Mouse (Mus musculus): ENCODE results near the gene Mrpl36. TPM values are rescaled to one million over a fixed set of nuclear protein-coding genes. Genes with fewer than 3 reads are reported as not detected.

Mrpl36 gene
- 138 TPM in 2 replicates for polyA plus RNA-seq (2015; fragmentation: Nextera tagmentation; extraction: Ambion mirVana)

DNA sequence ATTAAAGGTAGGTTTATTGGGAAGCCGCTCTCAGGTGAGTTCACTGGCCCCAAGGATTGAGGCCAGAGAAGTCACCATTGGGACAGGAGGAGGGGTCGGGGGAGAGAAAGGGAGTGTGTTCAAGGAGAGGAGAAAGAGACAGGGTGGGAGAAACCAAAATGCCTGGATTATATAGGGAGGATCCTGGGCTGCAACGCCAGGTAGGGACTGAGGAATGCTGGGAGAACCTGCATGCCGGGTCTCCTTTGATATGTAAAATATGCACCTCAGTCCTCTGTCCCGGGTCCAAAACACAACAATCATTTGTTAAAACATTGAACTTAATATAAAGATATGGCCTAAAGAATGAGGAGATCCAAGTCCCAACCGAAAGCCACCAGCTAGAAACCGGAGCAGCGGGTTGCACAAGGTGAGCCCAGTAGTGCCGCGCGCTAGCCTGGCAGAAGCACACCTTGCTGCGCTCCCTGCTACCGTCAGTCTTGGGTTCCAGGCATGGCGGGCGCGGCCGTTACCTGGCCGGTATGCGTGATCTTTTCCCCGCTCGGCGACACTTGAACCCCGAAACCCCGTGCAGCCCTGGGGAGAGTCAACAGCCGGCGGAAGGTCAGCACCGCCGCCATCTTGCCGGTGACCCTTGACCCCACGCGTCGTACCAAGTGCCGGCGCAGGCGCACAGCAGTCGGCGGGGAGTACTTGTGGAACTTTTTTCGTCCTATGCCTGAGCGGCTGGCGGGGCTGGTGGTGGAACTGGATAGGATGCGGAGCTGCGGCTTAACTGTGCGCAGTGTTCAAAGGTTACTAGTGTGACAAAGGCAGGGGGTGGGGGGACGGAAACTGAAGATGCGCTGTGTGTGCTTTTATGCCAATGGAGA lies at the start of gene Mrpl36, which contains the start of gene Ndufs6:
Mrpl36 (plus strand) TSS at position 687 of the 872 bp plus-strand sequence.
Ndufs6 (minus strand) TSS at position 716 of the 872 bp plus-strand sequence.
- H3K4me1 ChIP-seq (ENCODE audit: control insufficient read depth, insufficient read depth, low read length): peaks cover 41% of the 10 kb centered on the region
- H3K9ac ChIP-seq (ENCODE audit: low read length): peak within 1 kb of the TSS; percentile 93

DNA sequence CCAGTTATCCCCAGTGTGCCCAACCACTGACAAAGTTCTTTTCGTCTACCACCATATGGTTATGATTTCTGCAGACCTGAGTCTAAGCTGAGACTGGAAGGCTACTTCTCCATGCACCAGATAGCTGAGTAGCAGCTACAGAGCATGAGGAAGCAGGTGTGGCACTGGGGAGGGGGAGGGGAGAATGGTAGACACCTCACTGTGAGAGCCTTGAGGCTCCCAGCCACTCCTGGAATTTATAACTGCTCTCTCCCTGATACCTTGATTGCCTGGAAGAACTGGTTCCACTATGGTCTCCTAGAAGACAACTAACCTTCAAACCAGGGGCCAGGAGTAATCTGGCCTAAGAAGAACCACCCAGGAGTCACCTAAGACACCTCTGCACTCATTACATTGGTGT lies 49.1 kb upstream of the Mrpl36 start:
- Histone ChIP-seq H3K4me2 (ENCODE audit: low read depth, low read length) (no peak overlapping the region), H3K9me3 (replicated peaks; ENCODE audit: control insufficient read depth, low read length) (no peaks in the 10 kb centered on the region), H3K4me3 (ENCODE audit: low read length) (no peak overlapping the region), H3K27me3 (ENCODE audit: control insufficient read depth, insufficient read depth, low read length) (peaks cover under 1% of the 10 kb centered on the region; the same call in 1 of the 2 replicates), H3K4me1 (ENCODE audit: control insufficient read depth, insufficient read depth, low read length) (peaks cover 40% of the 10 kb centered on the region), H3K27ac (ENCODE audit: low read length) (no peak overlapping the region), H3K36me3 (ENCODE audit: control insufficient read depth, insufficient read depth) (no peaks in the 10 kb centered on the region), H3K9ac (ENCODE audit: low read length) (no peak overlapping the region)
- WGBS: 93% methylated on average over 1 of the region's 1 CpGs
- no peak for ATAC-seq (replicated peaks; ENCODE audit: extremely low read depth, insufficient read depth, low FRiP score)

More for the DNA sequence above, at the start of gene Mrpl36, which contains the start of gene Ndufs6:
- peaks cover 27% of the 10 kb centered on the region for H3K36me3 ChIP-seq (ENCODE audit: control insufficient read depth, insufficient read depth)
- no peaks in the 10 kb centered on the region for H3K9me3 ChIP-seq (replicated peaks; ENCODE audit: control insufficient read depth, low read length)
- WGBS: under 1% methylated on average over 45 of the region's 45 CpGs
- H3K4me3 ChIP-seq (ENCODE audit: low read length): peak within 1 kb of the TSS; percentile 94
- peak within 1 kb of the TSS; percentile 80 for H3K4me2 ChIP-seq (ENCODE audit: low read depth, low read length)
- H3K27ac ChIP-seq (ENCODE audit: low read length): peak within 1 kb of the TSS; percentile 84
- H3K27me3 ChIP-seq (ENCODE audit: control insufficient read depth, insufficient read depth, low read length): no peaks in the 10 kb centered on the region
- ATAC-seq (replicated peaks; ENCODE audit: extremely low read depth, insufficient read depth, low FRiP score): peak; percentile 85

DNA sequence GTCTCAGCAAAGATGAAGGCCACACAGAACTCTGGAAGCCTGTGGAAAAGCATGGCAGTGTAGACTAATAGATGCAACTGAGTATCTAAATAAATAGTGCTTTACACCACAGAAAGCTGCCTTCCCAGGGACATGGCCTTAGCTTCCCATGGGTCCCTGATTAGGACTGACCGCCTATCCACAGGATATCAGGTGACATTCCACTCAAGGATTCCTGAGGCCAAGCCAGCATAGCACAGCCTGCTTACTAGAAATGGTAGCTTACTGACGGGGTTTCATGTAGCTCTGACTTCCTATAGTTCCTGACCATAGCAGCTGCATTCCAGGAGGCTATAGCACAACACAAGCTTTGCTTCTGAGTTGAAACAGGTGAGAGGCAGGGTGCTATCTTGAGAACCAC lies 45.9 kb upstream of the Mrpl36 start:
- H3K27ac ChIP-seq (ENCODE audit: low read length): peak overlapping the region; percentile 68
- H3K27me3 ChIP-seq (ENCODE audit: control insufficient read depth, insufficient read depth, low read length): no peaks in the 10 kb centered on the region
- H3K9me3 ChIP-seq (replicated peaks; ENCODE audit: control insufficient read depth, low read length): no peaks in the 10 kb centered on the region
- peak; percentile 67; the same call in 1 of the 2 replicates for ATAC-seq (replicated peaks; ENCODE audit: extremely low read depth, insufficient read depth, low FRiP score)
- no peak overlapping the region for H3K4me3 ChIP-seq (ENCODE audit: low read length)
- peaks cover 24% of the 10 kb centered on the region for H3K4me1 ChIP-seq (ENCODE audit: control insufficient read depth, insufficient read depth, low read length)
- no peaks in the 10 kb centered on the region for H3K36me3 ChIP-seq (ENCODE audit: control insufficient read depth, insufficient read depth)
- no peak overlapping the region for H3K9ac ChIP-seq (ENCODE audit: low read length)
- no peak overlapping the region for H3K4me2 ChIP-seq (ENCODE audit: low read depth, low read length)
- WGBS: 38% methylated on average over 2 of the region's 2 CpGs

DNA sequence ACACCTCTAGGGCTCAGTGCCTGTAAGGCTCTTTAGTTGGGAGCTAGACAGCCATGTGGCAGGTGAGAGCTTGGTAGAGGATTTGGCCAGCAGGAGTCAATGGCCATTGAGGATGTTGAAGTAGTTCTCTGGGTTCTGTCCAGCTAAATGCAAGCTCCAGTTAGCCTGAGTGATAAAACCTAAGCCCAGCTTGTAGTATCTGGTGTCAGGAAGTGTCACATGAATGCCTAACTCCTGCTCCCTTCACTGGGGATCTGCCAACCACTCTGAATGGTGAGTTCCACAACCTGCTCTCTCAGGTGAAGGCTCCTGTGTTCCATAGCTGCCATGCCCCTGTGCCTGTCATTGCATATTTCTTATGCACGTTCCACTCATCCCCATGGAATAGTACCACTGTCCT lies 44.8 kb upstream of the Mrpl36 start:
- no peak for ATAC-seq (replicated peaks; ENCODE audit: extremely low read depth, insufficient read depth, low FRiP score)
- H3K9me3 ChIP-seq (replicated peaks; ENCODE audit: control insufficient read depth, low read length): no peaks in the 10 kb centered on the region
- WGBS: 69% methylated on average over 1 of the region's 1 CpGs
- H3K4me1 ChIP-seq (ENCODE audit: control insufficient read depth, insufficient read depth, low read length): peaks cover 26% of the 10 kb centered on the region
- H3K27me3 ChIP-seq (ENCODE audit: control insufficient read depth, insufficient read depth, low read length): no peaks in the 10 kb centered on the region
- H3K4me3 ChIP-seq (ENCODE audit: low read length): no peak overlapping the region
- no peak overlapping the region for H3K4me2 ChIP-seq (ENCODE audit: low read depth, low read length)
- no peaks in the 10 kb centered on the region for H3K36me3 ChIP-seq (ENCODE audit: control insufficient read depth, insufficient read depth)
- peak overlapping the region; percentile 68 for H3K27ac ChIP-seq (ENCODE audit: low read length)
- H3K9ac ChIP-seq (ENCODE audit: low read length): no peak overlapping the region

DNA sequence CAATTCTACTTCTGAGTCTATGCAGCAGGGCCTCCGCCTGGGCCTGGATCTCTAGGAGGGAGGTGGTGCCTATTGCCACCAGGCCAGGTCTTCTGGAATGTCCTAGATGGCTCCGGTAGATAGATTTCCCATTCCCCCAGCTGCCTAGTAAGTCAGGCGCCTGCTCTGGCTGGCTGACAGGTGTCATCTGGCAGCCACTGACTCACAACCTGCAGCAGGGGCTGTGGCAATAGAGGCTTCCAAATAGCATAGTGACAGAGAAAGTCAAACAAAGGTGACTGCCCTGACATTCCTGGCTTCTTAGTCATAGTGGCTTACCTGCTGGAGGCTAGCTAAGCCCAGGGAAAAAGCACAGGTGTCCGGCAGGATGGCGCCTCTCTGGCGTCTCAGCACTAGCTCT lies 38.1 kb upstream of the Mrpl36 start:
- no peak overlapping the region for H3K4me3 ChIP-seq (ENCODE audit: low read length)
- WGBS: 59% methylated on average over 6 of the region's 6 CpGs
- H3K4me2 ChIP-seq (ENCODE audit: low read depth, low read length): no peak overlapping the region
- peak overlapping the region; percentile 50 for H3K9ac ChIP-seq (ENCODE audit: low read length)
- H3K27ac ChIP-seq (ENCODE audit: low read length): peak overlapping the region; percentile 80
- H3K27me3 ChIP-seq (ENCODE audit: control insufficient read depth, insufficient read depth, low read length): no peaks in the 10 kb centered on the region
- H3K4me1 ChIP-seq (ENCODE audit: control insufficient read depth, insufficient read depth, low read length): peaks cover 30% of the 10 kb centered on the region
- H3K9me3 ChIP-seq (replicated peaks; ENCODE audit: control insufficient read depth, low read length): peaks cover 4% of the 10 kb centered on the region; the same call in 1 of the 2 replicates
- no peaks in the 10 kb centered on the region; the same call in 1 of the 2 replicates for H3K36me3 ChIP-seq (ENCODE audit: control insufficient read depth, insufficient read depth)
- ATAC-seq (replicated peaks; ENCODE audit: extremely low read depth, insufficient read depth, low FRiP score): peak; percentile 62

DNA sequence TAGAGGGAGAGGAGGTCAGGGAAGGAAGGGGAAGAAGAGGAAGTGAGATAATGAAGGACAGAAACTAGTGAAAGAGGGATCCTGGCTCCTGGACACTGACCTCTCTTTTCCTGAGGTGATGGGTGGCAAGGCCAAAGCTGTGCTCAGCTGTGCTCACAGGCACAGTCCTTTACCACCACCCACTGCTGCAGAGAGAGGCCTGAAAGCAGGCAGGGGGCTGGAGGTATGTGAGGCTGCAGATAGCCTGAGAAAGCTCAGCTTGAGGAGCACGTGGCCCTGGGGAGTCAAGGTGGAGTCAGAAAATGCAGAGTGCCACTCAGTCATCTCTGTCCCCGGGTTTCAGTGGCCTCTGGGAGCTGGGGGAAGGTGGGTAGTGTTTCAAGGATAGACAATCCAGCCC lies 37.2 kb upstream of the Mrpl36 start:
- Histone ChIP-seq H3K4me3 (ENCODE audit: low read length) (no peak overlapping the region), H3K27me3 (ENCODE audit: control insufficient read depth, insufficient read depth, low read length) (no peaks in the 10 kb centered on the region), H3K4me1 (ENCODE audit: control insufficient read depth, insufficient read depth, low read length) (peaks cover 30% of the 10 kb centered on the region), H3K36me3 (ENCODE audit: control insufficient read depth, insufficient read depth) (no peaks in the 10 kb centered on the region; the same call in 1 of the 2 replicates), H3K9me3 (replicated peaks; ENCODE audit: control insufficient read depth, low read length) (peaks cover 4% of the 10 kb centered on the region; the same call in 1 of the 2 replicates), H3K27ac (ENCODE audit: low read length) (peak overlapping the region; percentile 80), H3K4me2 (ENCODE audit: low read depth, low read length) (no peak overlapping the region), H3K9ac (ENCODE audit: low read length) (peak overlapping the region; percentile 38)
- 22% methylated on average over 2 of the region's 2 CpGs for WGBS
- peak; percentile 25; the same call in 1 of the 2 replicates for ATAC-seq (replicated peaks; ENCODE audit: extremely low read depth, insufficient read depth, low FRiP score)

DNA sequence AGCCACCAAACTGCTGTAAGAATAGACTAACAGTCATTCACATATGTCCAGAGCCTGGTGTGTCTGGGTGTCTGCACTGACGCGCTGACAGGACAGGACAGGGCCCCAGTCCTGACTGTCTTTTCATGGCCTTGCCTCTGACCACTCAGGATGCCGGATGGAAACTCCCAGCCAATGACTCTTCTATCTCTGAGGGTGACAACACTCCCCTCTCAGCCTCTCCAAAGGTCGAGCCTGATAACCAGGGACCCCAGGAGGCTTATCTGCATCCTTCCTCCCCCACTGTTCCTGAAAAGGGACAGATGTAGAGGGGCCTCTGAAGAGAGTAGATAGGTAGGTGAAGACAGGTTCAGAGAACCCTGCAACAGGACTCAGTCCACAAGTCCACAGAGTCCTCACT lies 29.6 kb upstream of the Mrpl36 start:
- peak; percentile 95 for ATAC-seq (replicated peaks; ENCODE audit: extremely low read depth, insufficient read depth, low FRiP score)
- Histone ChIP-seq H3K27me3 (ENCODE audit: control insufficient read depth, insufficient read depth, low read length) (no peaks in the 10 kb centered on the region), H3K4me1 (ENCODE audit: control insufficient read depth, insufficient read depth, low read length) (peaks cover 15% of the 10 kb centered on the region), H3K4me2 (ENCODE audit: low read depth, low read length) (peak overlapping the region; percentile 13; the same call in 1 of the 2 replicates), H3K9me3 (replicated peaks; ENCODE audit: control insufficient read depth, low read length) (peaks cover 4% of the 10 kb centered on the region; the same call in 1 of the 2 replicates), H3K27ac (ENCODE audit: low read length) (peak overlapping the region; percentile 93), H3K4me3 (ENCODE audit: low read length) (no peak overlapping the region), H3K9ac (ENCODE audit: low read length) (no peak overlapping the region), H3K36me3 (ENCODE audit: control insufficient read depth, insufficient read depth) (no peaks in the 10 kb centered on the region; the same call in 1 of the 2 replicates)
- 21% methylated on average over 4 of the region's 4 CpGs for WGBS

DNA sequence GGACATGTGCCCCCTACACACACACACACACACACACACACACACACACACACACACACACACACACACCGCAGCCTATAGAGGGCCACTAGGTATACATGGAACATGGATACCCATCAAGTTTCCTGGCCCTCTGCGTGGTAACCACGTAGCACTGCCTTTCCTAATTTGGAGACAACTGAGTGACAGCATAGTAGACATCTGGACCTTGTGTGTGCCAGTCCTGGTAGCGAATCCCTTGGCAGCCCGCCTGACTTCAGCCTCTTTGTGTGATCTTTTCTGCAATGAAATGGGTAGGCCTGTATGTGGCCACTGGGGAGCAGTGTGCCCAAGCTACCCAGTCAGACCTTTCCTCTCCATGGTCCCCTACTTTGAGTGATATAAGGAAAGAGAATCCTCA lies 29.0 kb upstream of the Mrpl36 start:
- peak; percentile 51 for ATAC-seq (replicated peaks; ENCODE audit: extremely low read depth, insufficient read depth, low FRiP score)
- 52% methylated on average over 5 of the region's 5 CpGs for WGBS
- Histone ChIP-seq H3K4me2 (ENCODE audit: low read depth, low read length) (no peak overlapping the region), H3K27ac (ENCODE audit: low read length) (peak overlapping the region; percentile 84), H3K4me3 (ENCODE audit: low read length) (no peak overlapping the region), H3K9ac (ENCODE audit: low read length) (0 out of 2 replicates have a peak overlapping the region, but pooled peaks have one; percentile 3), H3K27me3 (ENCODE audit: control insufficient read depth, insufficient read depth, low read length) (no peaks in the 10 kb centered on the region), H3K9me3 (replicated peaks; ENCODE audit: control insufficient read depth, low read length) (peaks cover 4% of the 10 kb centered on the region; the same call in 1 of the 2 replicates), H3K4me1 (ENCODE audit: control insufficient read depth, insufficient read depth, low read length) (peaks cover 16% of the 10 kb centered on the region), H3K36me3 (ENCODE audit: control insufficient read depth, insufficient read depth) (no peaks in the 10 kb centered on the region; the same call in 1 of the 2 replicates)

DNA sequence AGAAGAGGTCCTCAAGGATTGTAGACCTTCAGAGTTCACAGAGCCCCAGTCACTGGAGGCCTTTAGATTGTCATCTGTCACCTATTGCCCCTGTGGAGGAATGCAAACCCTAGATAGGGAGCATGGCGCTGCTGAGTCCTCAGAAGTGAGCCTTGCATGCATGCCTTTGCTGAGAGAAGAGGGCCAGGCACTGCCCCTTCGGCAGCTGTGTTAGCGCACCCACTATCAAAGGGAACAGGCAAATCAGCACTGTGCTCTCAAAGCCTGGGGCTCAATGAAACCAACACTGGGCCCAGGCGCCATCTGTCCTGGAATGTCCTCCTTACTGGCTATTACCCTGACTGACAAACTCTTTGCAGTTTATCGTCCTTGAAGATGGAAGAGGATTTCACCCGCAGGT lies 23.6 kb upstream of the Mrpl36 start:
- H3K4me3 ChIP-seq (ENCODE audit: low read length): no peak overlapping the region
- H3K36me3 ChIP-seq (ENCODE audit: control insufficient read depth, insufficient read depth): no peaks in the 10 kb centered on the region
- 0 out of 2 replicates have a peak, but pooled peaks have one; percentile 39 for ATAC-seq (replicated peaks; ENCODE audit: extremely low read depth, insufficient read depth, low FRiP score)
- WGBS: 37% methylated on average over 6 of the region's 6 CpGs
- peak overlapping the region; percentile 64 for H3K27ac ChIP-seq (ENCODE audit: low read length)
- no peak overlapping the region for H3K9ac ChIP-seq (ENCODE audit: low read length)
- no peaks in the 10 kb centered on the region for H3K9me3 ChIP-seq (replicated peaks; ENCODE audit: control insufficient read depth, low read length)
- H3K4me1 ChIP-seq (ENCODE audit: control insufficient read depth, insufficient read depth, low read length): peaks cover 19% of the 10 kb centered on the region
- no peak overlapping the region for H3K4me2 ChIP-seq (ENCODE audit: low read depth, low read length)
- no peaks in the 10 kb centered on the region for H3K27me3 ChIP-seq (ENCODE audit: control insufficient read depth, insufficient read depth, low read length)
